Comparison of ENCODE assay signal across 16 mouse cellular contexts in genomic region chr15:31402200-31402892, GRCm38 (mm10). TPM values are rescaled to one million over a fixed set of nuclear protein-coding genes. Genes with fewer than 3 reads are reported as not detected.
DNase-seq lines count a peak whose midpoint lies in the region; ATAC-seq lines count a peak whose summit lies in the region.
"Had no signal": no experiment of that assay in that cellular context is flagged by ENCODE, and none has a peak within 500 bp of the region (broad histone marks: within the 10 kb centered on the region; RNA-seq: fewer than 3 reads in every experiment).

No protein-coding gene starts in this region.

- no peaks in the 10 kb centered on the region for H3K27me3 ChIP-seq in embryonic facial prominence, embryonic 14.5 days (replicated peaks; ENCODE audit: control insufficient read depth, insufficient read depth, low read length)
- no peaks in the 10 kb centered on the region for H3K27me3 ChIP-seq in embryonic facial prominence, embryonic 10.5 days (replicated peaks; ENCODE audit: low read depth, poor library complexity, severe bottlenecking)
- H3K27me3 ChIP-seq in hindbrain, embryonic 15.5 days: no peaks in the 10 kb centered on the region
- no peaks in the 10 kb centered on the region for H3K27me3 ChIP-seq in midbrain, embryonic 16.5 days (ENCODE audit: control insufficient read depth, insufficient read depth, low read depth, low read length)
- H3K27me3 ChIP-seq: CH12.LX; heart, embryonic 15.5 days; stomach, embryonic 15.5 days had no signal

- H3K9ac ChIP-seq in embryonic facial prominence, embryonic 14.5 days (ENCODE audit: low read depth, low read length): no peak overlapping the region
- no peak overlapping the region for H3K9ac ChIP-seq in hindbrain, embryonic 15.5 days
- H3K9ac ChIP-seq in midbrain, embryonic 16.5 days (ENCODE audit: low read depth, low read length): no peak overlapping the region
- H3K9ac ChIP-seq: heart, embryonic 15.5 days; stomach, embryonic 15.5 days had no signal

- H3K4me3 ChIP-seq in embryonic facial prominence, embryonic 14.5 days (ENCODE audit: low read depth, low read length): no peak overlapping the region
- H3K4me3 ChIP-seq in embryonic facial prominence, embryonic 10.5 days: no peak overlapping the region
- no peak overlapping the region for H3K4me3 ChIP-seq in hindbrain, embryonic 15.5 days
- no peak overlapping the region for H3K4me3 ChIP-seq in midbrain, embryonic 16.5 days (ENCODE audit: low read depth, low read length)
- H3K4me3 ChIP-seq: heart, embryonic 15.5 days; stomach, embryonic 15.5 days had no signal

- no peaks in the 10 kb centered on the region for H3K9me3 ChIP-seq in embryonic facial prominence, embryonic 14.5 days (ENCODE audit: control insufficient read depth, low read length)
- no peaks in the 10 kb centered on the region for H3K9me3 ChIP-seq in embryonic facial prominence, embryonic 10.5 days
- H3K9me3 ChIP-seq in hindbrain, embryonic 15.5 days: no peaks in the 10 kb centered on the region
- H3K9me3 ChIP-seq in midbrain, embryonic 16.5 days (replicated peaks; ENCODE audit: control insufficient read depth, low read length, poor library complexity, severe bottlenecking): no peaks in the 10 kb centered on the region
- H3K9me3 ChIP-seq: heart, embryonic 15.5 days; stomach, embryonic 15.5 days had no signal

- DNase-seq in embryonic facial prominence, embryonic 14.5 days (ENCODE audit: low spot score): no peak
- no peak for DNase-seq in embryonic facial prominence, embryonic 10.5 days (ENCODE audit: low spot score)
- DNase-seq in retina, postnatal 7 days (ENCODE audit: low read depth, low spot score): peak; percentile 66
- DNase-seq in cerebellum, adult 8-10 months: no peak
- DNase-seq in Muller cell, postnatal 12 days (ENCODE audit: inconsistent ontology term): no peak
- DNase-seq in cerebellum, adult 9-10 months: no peak
- DNase-seq: adrenal gland, postnatal 25 days; cerebellum, postnatal 36 days; heart, adult 18-20 months; lung, adult 2 months had no signal

- 74% methylated on average over 12 of the region's 12 CpGs for WGBS in embryonic facial prominence, embryonic 14.5 days
- WGBS in embryonic facial prominence, embryonic 10.5 days: 83% methylated on average over 12 of the region's 12 CpGs
- WGBS in hindbrain, embryonic 15.5 days: 46% methylated on average over 12 of the region's 12 CpGs
- 24% methylated on average over 12 of the region's 12 CpGs for WGBS in midbrain, embryonic 16.5 days

- no peaks in the 10 kb centered on the region for H3K4me1 ChIP-seq in embryonic facial prominence, embryonic 14.5 days (ENCODE audit: control insufficient read depth, insufficient read depth, low read length)
- H3K4me1 ChIP-seq in embryonic facial prominence, embryonic 10.5 days: no peaks in the 10 kb centered on the region
- peaks cover 18% of the 10 kb centered on the region for H3K4me1 ChIP-seq in hindbrain, embryonic 15.5 days (replicated peaks)
- no peaks in the 10 kb centered on the region; the same call in 1 of the 2 replicates for H3K4me1 ChIP-seq in midbrain, embryonic 16.5 days (ENCODE audit: control insufficient read depth, insufficient read depth, low read length)
- H3K4me1 ChIP-seq: stomach, embryonic 15.5 days had no signal

- no peak overlapping the region for H3K27ac ChIP-seq in embryonic facial prominence, embryonic 14.5 days (replicated peaks; ENCODE audit: low read depth, low read length)
- no peak overlapping the region for H3K27ac ChIP-seq in embryonic facial prominence, embryonic 10.5 days (replicated peaks)
- H3K27ac ChIP-seq in hindbrain, embryonic 15.5 days (replicated peaks): no peak overlapping the region
- no peak overlapping the region for H3K27ac ChIP-seq in midbrain, embryonic 16.5 days (ENCODE audit: low read length)
- H3K27ac ChIP-seq: heart, embryonic 15.5 days; macrophage; stomach, embryonic 15.5 days had no signal

- H3K4me2 ChIP-seq in embryonic facial prominence, embryonic 14.5 days (ENCODE audit: low read depth, low read length): no peak overlapping the region
- H3K4me2 ChIP-seq in hindbrain, embryonic 15.5 days: no peak overlapping the region
- no peak overlapping the region for H3K4me2 ChIP-seq in midbrain, embryonic 16.5 days (ENCODE audit: low read length)
- H3K4me2 ChIP-seq: heart, embryonic 15.5 days; stomach, embryonic 15.5 days had no signal

- H3K36me3 ChIP-seq in embryonic facial prominence, embryonic 14.5 days (ENCODE audit: control insufficient read depth, insufficient read depth, low read length): no peaks in the 10 kb centered on the region
- H3K36me3 ChIP-seq in embryonic facial prominence, embryonic 10.5 days (replicated peaks): no peaks in the 10 kb centered on the region
- no peaks in the 10 kb centered on the region for H3K36me3 ChIP-seq in hindbrain, embryonic 15.5 days
- H3K36me3 ChIP-seq in midbrain, embryonic 16.5 days (ENCODE audit: control insufficient read depth, insufficient read depth, low read length): no peaks in the 10 kb centered on the region
- H3K36me3 ChIP-seq: heart, embryonic 15.5 days; stomach, embryonic 15.5 days had no signal

- ATAC-seq in embryonic facial prominence, embryonic 14.5 days (ENCODE audit: low read depth): peak; percentile 44; the same call in 1 of the 2 replicates
- ATAC-seq in hindbrain, embryonic 15.5 days (ENCODE audit: low FRiP score, low read depth): peak; percentile 43; the same call in 1 of the 2 replicates
- ATAC-seq in midbrain, embryonic 16.5 days: peak; percentile 53

RNA-seq across cellular contexts. Expression of gene Ankrd33b, which starts 34.8 kb away (rescaled TPM):
- 1.0 and 1.1 TPM in 2 replicates for polyA plus RNA-seq in embryonic facial prominence, embryonic 14.5 days (2014; fragmentation: Nextera tagmentation; extraction: Ambion mirVana)
- polyA plus RNA-seq in embryonic facial prominence, embryonic 10.5 days (2016; fragmentation: Nextera tagmentation; extraction: Ambion mirVana): 0.29 and 0.67 TPM in 2 replicates
- 1.0 and 1.5 TPM in 2 replicates for polyA plus RNA-seq in hindbrain, embryonic 15.5 days (2015; fragmentation: Nextera tagmentation; extraction: Ambion mirVana)
- polyA plus RNA-seq in midbrain, embryonic 16.5 days (2015; fragmentation: Nextera tagmentation; extraction: Ambion mirVana): 0.53 and 0.69 TPM in 2 replicates

RNA-seq across cellular contexts. Expression of gene Ropn1l, which starts 51.2 kb away (rescaled TPM):
- 2.1 and 3.5 TPM in 2 replicates for polyA plus RNA-seq in embryonic facial prominence, embryonic 14.5 days (2014; fragmentation: Nextera tagmentation; extraction: Ambion mirVana)
- 3.8 and 4.2 TPM in 2 replicates for polyA plus RNA-seq in embryonic facial prominence, embryonic 10.5 days (2016; fragmentation: Nextera tagmentation; extraction: Ambion mirVana)
- polyA plus RNA-seq in hindbrain, embryonic 15.5 days (2015; fragmentation: Nextera tagmentation; extraction: Ambion mirVana): 2.6 and 2.8 TPM in 2 replicates
- 2.0 and 2.5 TPM in 2 replicates for polyA plus RNA-seq in midbrain, embryonic 16.5 days (2015; fragmentation: Nextera tagmentation; extraction: Ambion mirVana)
